Mouse (Mus musculus) heart, embryonic 16.5 days (tissue): ENCODE data around the gene Cd46. TPM values are rescaled to one million over a fixed set of nuclear protein-coding genes. Genes with fewer than 3 reads are reported as not detected.

Experiments used
- ATAC-seq: fragments of 200-750 bp; cut with Nextera tagmentation; replicated peaks from 2 replicates; pipeline ENCODE4 v1.8.0; 2017; ENCODE audit warnings: moderate number of reproducible peaks; ENCODE audit not compliant: insufficient read depth, low FRiP score; ENCODE audit errors: extremely low read depth
- H3K27ac ChIP-seq: fragments of 300-500 bp; sonication (generic); 2 replicates; pipeline ENCODE4 v1.5.1; 2014; ENCODE audit warnings: mild to moderate bottlenecking, low read length, control low read depth, moderate library complexity
- H3K27me3 ChIP-seq: fragments of 300-500 bp; sonication (generic); 2 replicates; pipeline ENCODE4 v1.6.1; 2014; ENCODE audit warnings: low read length, mixed read lengths; ENCODE audit not compliant: control insufficient read depth, insufficient read depth
- H3K36me3 ChIP-seq: fragments of 300-500 bp; sonication (generic); 2 replicates; pipeline ENCODE4 v1.6.1; 2014; ENCODE audit not compliant: control insufficient read depth, insufficient read depth
- H3K4me1 ChIP-seq: fragments of 300-500 bp; sonication (generic); 2 replicates; pipeline ENCODE4 v1.6.1; 2014; ENCODE audit warnings: low read length, mixed read lengths; ENCODE audit not compliant: control insufficient read depth, insufficient read depth
- H3K4me2 ChIP-seq: fragments of 300-500 bp; sonication (generic); 2 replicates; pipeline ENCODE4 v1.6.1; 2014; ENCODE audit warnings: low read depth, mild to moderate bottlenecking, control low read depth, low read length
- H3K4me3 ChIP-seq: fragments of 300-500 bp; sonication (generic); 2 replicates; pipeline ENCODE4 v1.5.1; 2014; ENCODE audit warnings: mild to moderate bottlenecking, control low read depth, low read length
- H3K9ac ChIP-seq: fragments of 300-500 bp; sonication (generic); 2 replicates; pipeline ENCODE4 v1.6.1; 2014; ENCODE audit warnings: low read length, control low read depth
- H3K9me3 ChIP-seq: fragments of 300-500 bp; sonication (generic); replicated peaks from 2 replicates; pipeline ENCODE4 v1.6.1; 2016; ENCODE audit warnings: low read length; ENCODE audit not compliant: control insufficient read depth
- WGBS: fragments of 180-500 bp; shearing (Covaris S2); extraction: QIAGEN DNeasy Blood & Tissue Kit; methylation state at CpG from one replicate; pipeline ENCODE4 v1.1.7; 2014; 5-methylcytosine and 5-hydroxymethylcytosine counted together
- polyA plus RNA-seq: library from polyadenylated mRNA; unstranded; fragments of >200 nt; fragmentation: Nextera tagmentation; extraction: Ambion mirVana; gene quantifications from 2 replicates; pipeline ENCODE4 v1.2.1, GENCODE M21; 2015

The Cd46 gene
- polyA plus RNA-seq, 1 experiment from 2014 or later, result 1.0 TPM

GRCm38 (mm10) chr1:195014201-195014885 lies 77.7 kb downstream of the Cd46 start:
- Histone ChIP-seq H3K9ac (no peak overlapping the region), H3K4me2 (no peak overlapping the region), H3K36me3 (no peaks in the 10 kb centered on the region), H3K4me1 (no peaks in the 10 kb centered on the region), H3K9me3 (no peaks in the 10 kb centered on the region), H3K27ac (no peak overlapping the region), H3K27me3 (no peaks in the 10 kb centered on the region), H3K4me3 (no peak overlapping the region)
- ATAC-seq, result no peak
- WGBS, result 69% methylated on average over 3 of the region's 3 CpGs

- Histone ChIP-seq H3K27me3 (no peaks in the 10 kb centered on the region), H3K36me3 (no peaks in the 10 kb centered on the region), H3K9me3 (no peaks in the 10 kb centered on the region), H3K27ac (no peak overlapping the region), H3K4me1 (no peaks in the 10 kb centered on the region), H3K9ac (no peak overlapping the region), H3K4me2 (no peak overlapping the region), H3K4me3 (no peak overlapping the region)
- ATAC-seq, result no peak
- 62% methylated on average over 2 of the region's 2 CpGs for WGBS
Observed at GRCm38 (mm10) chr1:195012531-195012930, 79.5 kb downstream of the Cd46 start.

GRCm38 (mm10) chr1:195006267-195006666 lies 85.8 kb downstream of the Cd46 start:
- Histone ChIP-seq H3K4me1 (no peaks in the 10 kb centered on the region; the same call in 1 of the 2 replicates), H3K27ac (no peak overlapping the region), H3K4me3 (no peak overlapping the region), H3K36me3 (no peaks in the 10 kb centered on the region), H3K9ac (no peak overlapping the region), H3K4me2 (no peak overlapping the region), H3K9me3 (no peaks in the 10 kb centered on the region), H3K27me3 (no peaks in the 10 kb centered on the region)
- no peak for ATAC-seq

GRCm38 (mm10) chr1:195004194-195004593 lies 87.9 kb downstream of the Cd46 start:
- no peak for ATAC-seq
- H3K4me1 ChIP-seq, result no peaks in the 10 kb centered on the region; the same call in 1 of the 2 replicates
- H3K36me3 ChIP-seq, result no peaks in the 10 kb centered on the region
- no peak overlapping the region for H3K4me2 ChIP-seq
- no peak overlapping the region for H3K9ac ChIP-seq
- H3K27me3 ChIP-seq, result no peaks in the 10 kb centered on the region
- H3K27ac ChIP-seq, result no peak overlapping the region
- WGBS, result 49% methylated on average over 1 of the region's 1 CpGs
- H3K9me3 ChIP-seq, result no peaks in the 10 kb centered on the region
- no peak overlapping the region for H3K4me3 ChIP-seq

GRCm38 (mm10) chr1:195003328-195003727 lies 88.7 kb downstream of the Cd46 start:
- ATAC-seq, result no peak

GRCm38 (mm10) chr1:194998396-194998795 lies 93.7 kb downstream of the Cd46 start:
- 93% methylated on average over 1 of the region's 1 CpGs for WGBS
- no peak overlapping the region for H3K9ac ChIP-seq
- no peaks in the 10 kb centered on the region for H3K4me1 ChIP-seq
- H3K4me2 ChIP-seq, result no peak overlapping the region
- H3K4me3 ChIP-seq, result no peak overlapping the region
- H3K36me3 ChIP-seq, result no peaks in the 10 kb centered on the region
- H3K27ac ChIP-seq, result no peak overlapping the region
- ATAC-seq, result no peak
- no peaks in the 10 kb centered on the region for H3K9me3 ChIP-seq
- no peaks in the 10 kb centered on the region for H3K27me3 ChIP-seq

More at GRCm38 (mm10) chr1:195003328-195003727, 88.7 kb downstream of the Cd46 start:
- Histone ChIP-seq H3K27ac (no peak overlapping the region), H3K9me3 (no peaks in the 10 kb centered on the region), H3K4me3 (no peak overlapping the region), H3K4me1 (no peaks in the 10 kb centered on the region; the same call in 1 of the 2 replicates), H3K36me3 (no peaks in the 10 kb centered on the region), H3K27me3 (no peaks in the 10 kb centered on the region), H3K9ac (no peak overlapping the region), H3K4me2 (no peak overlapping the region)
- 84% methylated on average over 4 of the region's 4 CpGs for WGBS

GRCm38 (mm10) chr1:194995196-194995595 lies 96.9 kb downstream of the Cd46 start:
- Histone ChIP-seq H3K27me3 (no peaks in the 10 kb centered on the region), H3K9me3 (no peaks in the 10 kb centered on the region), H3K36me3 (no peaks in the 10 kb centered on the region), H3K4me2 (no peak overlapping the region), H3K4me3 (no peak overlapping the region), H3K27ac (no peak overlapping the region), H3K9ac (no peak overlapping the region), H3K4me1 (peaks cover 7% of the 10 kb centered on the region)
- 70% methylated on average over 2 of the region's 2 CpGs for WGBS
- no peak for ATAC-seq

GRCm38 (mm10) chr1:194994262-194994661 lies 97.8 kb downstream of the Cd46 start:
- Histone ChIP-seq H3K9me3 (no peaks in the 10 kb centered on the region), H3K27ac (no peak overlapping the region), H3K4me3 (no peak overlapping the region), H3K9ac (no peak overlapping the region), H3K27me3 (no peaks in the 10 kb centered on the region), H3K4me2 (no peak overlapping the region), H3K4me1 (peaks cover 7% of the 10 kb centered on the region), H3K36me3 (no peaks in the 10 kb centered on the region)
- no peak for ATAC-seq
- 70% methylated on average over 5 of the region's 5 CpGs for WGBS

- ATAC-seq, result no peak
- Histone ChIP-seq H3K4me1 (peaks cover 7% of the 10 kb centered on the region), H3K9me3 (no peaks in the 10 kb centered on the region), H3K4me3 (no peak overlapping the region), H3K9ac (no peak overlapping the region), H3K27me3 (no peaks in the 10 kb centered on the region), H3K4me2 (no peak overlapping the region), H3K36me3 (no peaks in the 10 kb centered on the region), H3K27ac (no peak overlapping the region)
- 44% methylated on average over 1 of the region's 1 CpGs for WGBS
Observed at GRCm38 (mm10) chr1:194993409-194993988, 98.5 kb downstream of the Cd46 start.
